In the genomic region with DNA sequence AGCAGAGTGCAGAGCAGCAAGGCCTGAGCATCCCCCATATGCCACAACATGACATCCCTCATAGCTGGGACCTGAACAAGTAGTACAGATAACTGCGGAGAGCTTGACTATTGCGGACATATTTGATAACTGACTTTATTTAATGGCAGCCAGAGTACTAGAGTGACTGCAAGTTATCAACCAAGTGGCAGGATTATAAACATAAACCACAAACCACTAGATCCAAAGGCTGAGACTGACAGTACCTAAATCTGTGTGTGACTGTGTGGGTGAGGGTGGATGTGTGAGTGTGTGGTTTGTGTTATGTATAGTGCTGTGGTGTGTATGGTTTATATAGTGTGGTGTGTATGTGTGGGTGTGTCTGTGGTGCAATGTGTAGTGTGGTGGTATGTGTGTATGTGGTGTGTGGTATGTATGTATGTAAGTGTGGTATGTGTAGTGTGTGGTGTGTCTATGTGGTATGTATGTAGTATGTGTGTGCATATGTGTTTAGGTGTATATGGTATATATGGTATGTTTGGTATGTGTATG, we compare ENCODE assay signal across 12 mouse cellular contexts.
DNase-seq lines count a peak whose midpoint lies in the region; ATAC-seq and TF ChIP-seq lines count a peak whose summit lies in the region.
"Had no signal": no experiment of that assay in that cellular context is flagged by ENCODE, and none has a peak within 500 bp of the region (broad histone marks: within the 10 kb centered on the region; RNA-seq: fewer than 3 reads in every experiment).

No protein-coding gene starts in this region.

- H3K4me2 ChIP-seq in kidney, embryonic 14.5 days (replicated peaks; ENCODE audit: low read depth, low read length), result no peak overlapping the region
- H3K4me2 ChIP-seq in midbrain, postnatal 0 days (ENCODE audit: low read depth, low read length, poor library complexity, severe bottlenecking), result no peak overlapping the region
- no peak overlapping the region for H3K4me2 ChIP-seq in midbrain, embryonic 11.5 days
- no peak overlapping the region for H3K4me2 ChIP-seq in stomach, embryonic 16.5 days (ENCODE audit: low read depth, low read length)
- H3K4me2 ChIP-seq: forebrain, embryonic 12.5 days; hindbrain, embryonic 15.5 days had no signal

- H3K9me3 ChIP-seq in kidney, embryonic 14.5 days (ENCODE audit: control insufficient read depth, low read length), result no peaks in the 10 kb centered on the region
- H3K9me3 ChIP-seq in midbrain, postnatal 0 days (ENCODE audit: low read length), result no peaks in the 10 kb centered on the region
- H3K9me3 ChIP-seq in midbrain, embryonic 11.5 days (ENCODE audit: control insufficient read depth, low read length), result no peaks in the 10 kb centered on the region
- no peaks in the 10 kb centered on the region for H3K9me3 ChIP-seq in stomach, embryonic 16.5 days (replicated peaks; ENCODE audit: control insufficient read depth, low read length)
- H3K9me3 ChIP-seq: forebrain, embryonic 12.5 days; hindbrain, embryonic 15.5 days had no signal

- TF ChIP-seq POLR2A in embryonic fibroblast, embryonic 13.5 days (IDR thresholded peaks at IDR 0.05; ENCODE audit: low read depth, low read length), result no peak

- H3K4me3 ChIP-seq in kidney, embryonic 14.5 days (ENCODE audit: low read length), result no peak overlapping the region
- H3K4me3 ChIP-seq in midbrain, postnatal 0 days (ENCODE audit: low read depth, low read length), result no peak overlapping the region
- no peak overlapping the region for H3K4me3 ChIP-seq in midbrain, embryonic 11.5 days (ENCODE audit: low read depth, low read length)
- no peak overlapping the region for H3K4me3 ChIP-seq in embryonic fibroblast, embryonic 13.5 days (ENCODE audit: insufficient read depth, low read length)
- H3K4me3 ChIP-seq in stomach, embryonic 16.5 days (replicated peaks; ENCODE audit: low read length), result no peak overlapping the region
- H3K4me3 ChIP-seq: forebrain, embryonic 12.5 days; hindbrain, embryonic 15.5 days had no signal

- no peak overlapping the region for H3K9ac ChIP-seq in kidney, embryonic 14.5 days (ENCODE audit: low read depth, low read length)
- no peak overlapping the region for H3K9ac ChIP-seq in midbrain, postnatal 0 days (replicated peaks; ENCODE audit: low read length, poor library complexity, severe bottlenecking)
- no peak overlapping the region for H3K9ac ChIP-seq in midbrain, embryonic 11.5 days (ENCODE audit: low read length)
- H3K9ac ChIP-seq in stomach, embryonic 16.5 days (ENCODE audit: low read length), result no peak overlapping the region
- H3K9ac ChIP-seq: forebrain, embryonic 12.5 days; hindbrain, embryonic 15.5 days had no signal

- DNase-seq in kidney, postnatal 25 days, result no peak
- DNase-seq in midbrain, postnatal 0 days (ENCODE audit: low spot score), result no peak
- DNase-seq in midbrain, embryonic 11.5 days (ENCODE audit: low spot score, missing footprints), result no peak
- DNase-seq in adrenal gland, adult 8-10 months, result no peak
- DNase-seq: cerebellum, adult 8-10 months; kidney, adult 9 months had no signal

- ATAC-seq in kidney, embryonic 14.5 days (ENCODE audit: low FRiP score, low TSS enrichment), result peak; percentile 68; the same call in 1 of the 2 replicates
- 0 out of 2 replicates have a peak, but pooled peaks have one; percentile 13 for ATAC-seq in midbrain, postnatal 0 days (ENCODE audit: low FRiP score)
- ATAC-seq in midbrain, embryonic 11.5 days (ENCODE audit: low FRiP score), result no peak
- ATAC-seq in stomach, embryonic 16.5 days (ENCODE audit: insufficient read depth, low FRiP score), result no peak
- ATAC-seq: midbrain, embryonic 16.5 days had no signal

- H3K36me3 ChIP-seq in kidney, embryonic 14.5 days (ENCODE audit: control insufficient read depth, insufficient read depth, low read length), result no peaks in the 10 kb centered on the region
- H3K36me3 ChIP-seq in midbrain, postnatal 0 days (ENCODE audit: insufficient read depth, low read length), result no peaks in the 10 kb centered on the region
- H3K36me3 ChIP-seq in midbrain, embryonic 11.5 days (ENCODE audit: control insufficient read depth, insufficient read depth, low read length), result no peaks in the 10 kb centered on the region
- no peaks in the 10 kb centered on the region for H3K36me3 ChIP-seq in stomach, embryonic 16.5 days (ENCODE audit: control insufficient read depth, insufficient read depth, low read length)
- H3K36me3 ChIP-seq: forebrain, embryonic 12.5 days; hindbrain, embryonic 15.5 days had no signal

- peak overlapping the region; percentile 42; the same call in 1 of the 2 replicates for H3K27ac ChIP-seq in kidney, embryonic 14.5 days (ENCODE audit: low read depth, low read length)
- H3K27ac ChIP-seq in midbrain, postnatal 0 days (ENCODE audit: low read depth, low read length), result no peak overlapping the region
- no peak overlapping the region for H3K27ac ChIP-seq in midbrain, embryonic 11.5 days (ENCODE audit: low read depth, low read length)
- H3K27ac ChIP-seq in embryonic fibroblast, embryonic 13.5 days (ENCODE audit: insufficient read depth, low read length), result no peak overlapping the region
- H3K27ac ChIP-seq in stomach, embryonic 16.5 days (ENCODE audit: low read length), result peak overlapping the region; percentile 48
- H3K27ac ChIP-seq: forebrain, embryonic 12.5 days; hindbrain, embryonic 15.5 days had no signal

- no peaks in the 10 kb centered on the region for H3K27me3 ChIP-seq in kidney, embryonic 14.5 days (ENCODE audit: control insufficient read depth, insufficient read depth, low read length)
- H3K27me3 ChIP-seq in midbrain, postnatal 0 days (ENCODE audit: insufficient read depth, low read length), result no peaks in the 10 kb centered on the region
- no peaks in the 10 kb centered on the region for H3K27me3 ChIP-seq in midbrain, embryonic 11.5 days (ENCODE audit: control insufficient read depth, insufficient read depth, low read length)
- H3K27me3 ChIP-seq in stomach, embryonic 16.5 days (ENCODE audit: control insufficient read depth, insufficient read depth, low read length), result no peaks in the 10 kb centered on the region
- H3K27me3 ChIP-seq: forebrain, embryonic 12.5 days; hindbrain, embryonic 15.5 days had no signal

- TF ChIP-seq CTCF in midbrain, postnatal 0 days (IDR thresholded peaks at IDR 0.05), result no peak
- TF ChIP-seq CTCF in embryonic fibroblast, embryonic 13.5 days (IDR thresholded peaks at IDR 0.05; ENCODE audit: borderline replicate concordance, insufficient read depth, low read length), result 0 out of 2 replicates have a peak, but pooled peaks have one; percentile 17

- 96% methylated on average over 2 of the region's 2 CpGs for WGBS in kidney, embryonic 14.5 days
- 95% methylated on average over 2 of the region's 2 CpGs for WGBS in midbrain, postnatal 0 days
- WGBS in midbrain, embryonic 11.5 days, result 92% methylated on average over 2 of the region's 2 CpGs
- 83% methylated on average over 2 of the region's 2 CpGs for WGBS in stomach, embryonic 16.5 days

- H3K4me1 ChIP-seq in kidney, embryonic 14.5 days (ENCODE audit: control insufficient read depth, insufficient read depth, low read length), result peaks cover 6% of the 10 kb centered on the region; the same call in 1 of the 2 replicates
- H3K4me1 ChIP-seq in midbrain, postnatal 0 days (ENCODE audit: insufficient read depth, low read length), result no peaks in the 10 kb centered on the region
- peaks cover 3% of the 10 kb centered on the region; the same call in 1 of the 2 replicates for H3K4me1 ChIP-seq in midbrain, embryonic 11.5 days (ENCODE audit: control insufficient read depth, insufficient read depth, low read length)
- H3K4me1 ChIP-seq in embryonic fibroblast, embryonic 13.5 days (ENCODE audit: control insufficient read depth, insufficient read depth, low read length), result 0 out of 2 replicates have a peak, but pooled peaks cover 6% of the 10 kb centered on the region
- H3K4me1 ChIP-seq in stomach, embryonic 16.5 days (ENCODE audit: control insufficient read depth, insufficient read depth, low read length), result peaks cover 20% of the 10 kb centered on the region

Comparison
In these comparisons a context has a peak if more than half of its experiments do, and no peak if none do; other contexts are left out.
1. ATAC-seq: peak in kidney, embryonic 14.5 days (single experiment) and midbrain, postnatal 0 days (single experiment); none in midbrain, embryonic 11.5 days (single experiment) and stomach, embryonic 16.5 days (single experiment).
2. H3K27ac ChIP-seq: peak in kidney, embryonic 14.5 days (single experiment) and stomach, embryonic 16.5 days (single experiment); none in midbrain, postnatal 0 days (single experiment), midbrain, embryonic 11.5 days (single experiment) and embryonic fibroblast, embryonic 13.5 days (single experiment).